Mouse (Mus musculus) C2C12 (cell line): ENCODE data around the gene Pinlyp.

Experiments
- CEBPB ChIP-seq: IDR thresholded peaks from one replicate; pipeline ENCODE4 v1.6.1; 2011; ENCODE audit warnings: low read depth, mild to moderate bottlenecking, control low read depth, moderate library complexity
- CTCF ChIP-seq: IDR thresholded peaks from one replicate; pipeline ENCODE4 v1.5.1; 2011; ENCODE audit not compliant: control insufficient read depth, insufficient read depth, insufficient read length
- USF1 ChIP-seq: IDR thresholded peaks from one replicate; pipeline ENCODE4 v1.6.1; 2011; ENCODE audit warnings: low read depth, mild to moderate bottlenecking, control low read depth, moderate library complexity

GRCm38 (mm10) chr7:24501492-24501891, 44.4 kb downstream of the Pinlyp start:
- TF ChIP-seq USF1 (no peak), CTCF (no peak), CEBPB (no peak)
